Mouse (Mus musculus) layer of hippocampus, adult 8-10 months (tissue): Measurements from ENCODE around the gene Ccdc122. TPM values are rescaled to one million over a fixed set of nuclear protein-coding genes. Genes with fewer than 3 reads are reported as not detected.
A peak's percentile ranks its signal among the peaks of the same experiment; 100 is the strongest.
"Not testable (repeated sequence)": the region's sequence is repeated elsewhere in the genome, so short reads cannot be mapped to it uniquely, and the experiment has no call there.

ENCODE experiments used
- DNase-seq, 2 experiments: peaks; one replicate each; pipeline ENCODE4 v3.0.0; 2022; ENCODE audit warnings: low spot score in 2 of 2
- total RNA-seq, 4 experiments: library from RNA; stranded (reverse); gene quantifications; 2 replicates each; pipeline ENCODE4 v1.2.4; 2022

Gene Ccdc122
- total RNA-seq, 4 experiments from 2014 or later: 0.91 to 2.9 (median 1.8) TPM

DNA sequence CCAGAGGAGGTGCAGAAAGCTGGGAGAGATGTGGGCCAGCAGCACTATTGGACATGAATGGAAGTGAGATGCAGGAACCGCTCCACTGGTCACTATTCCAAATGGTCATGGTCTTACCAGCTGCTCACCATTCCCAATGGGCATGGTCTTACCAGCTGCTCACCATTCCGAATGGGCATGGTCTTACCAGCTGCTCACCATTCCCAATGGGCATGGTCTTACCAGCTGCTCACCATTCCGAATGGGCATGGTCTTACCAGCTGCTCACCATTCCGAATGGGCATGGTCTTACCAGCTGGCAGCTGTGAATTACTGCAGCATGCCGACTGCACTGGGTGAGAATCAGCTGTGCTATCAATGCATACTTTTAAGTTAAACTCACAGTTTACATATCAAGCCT, 74.0 kb downstream of the Ccdc122 start:
- not testable (repeated sequence) for DNase-seq

DNA sequence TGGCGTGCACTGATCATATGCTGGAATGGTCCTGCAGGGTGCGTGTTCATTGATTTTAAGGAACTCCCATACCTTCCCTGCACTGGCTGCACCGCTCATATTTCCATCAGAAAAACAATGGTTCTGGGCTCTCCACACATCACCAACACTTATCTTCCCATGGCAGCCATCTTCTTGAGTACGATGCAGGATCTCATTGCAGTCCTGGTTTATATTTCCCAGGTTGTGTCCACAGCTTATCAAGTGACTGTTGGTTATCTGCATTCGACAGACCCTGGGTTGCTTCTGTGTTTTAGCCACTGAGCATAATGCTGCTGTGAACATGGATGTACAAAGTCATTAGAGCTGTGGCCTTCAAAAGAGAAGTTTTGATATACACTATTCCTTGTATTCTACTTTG, 94.0 kb downstream of the Ccdc122 start:
- DNase-seq: no peak

DNA sequence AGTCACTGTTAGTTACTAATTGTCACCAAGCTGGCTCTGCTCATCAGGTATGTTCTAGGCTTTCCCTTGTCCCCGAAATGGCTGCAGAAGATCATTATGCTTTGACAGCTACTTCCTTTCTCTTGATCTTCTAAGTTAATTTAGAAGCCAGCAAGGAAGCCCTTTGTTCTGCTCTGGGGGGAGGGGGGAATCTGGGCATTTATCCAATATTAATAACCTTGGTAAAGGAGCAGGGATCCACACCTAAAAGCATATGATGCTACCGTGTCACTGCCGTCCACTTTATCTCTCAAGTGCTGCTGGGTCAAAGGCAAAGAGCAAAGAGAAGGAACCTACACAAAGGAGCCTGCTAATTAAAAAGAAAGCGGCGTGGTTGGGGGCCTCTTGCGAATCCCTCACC, 100.4 kb downstream of the Ccdc122 start:
- no peak for DNase-seq

DNA sequence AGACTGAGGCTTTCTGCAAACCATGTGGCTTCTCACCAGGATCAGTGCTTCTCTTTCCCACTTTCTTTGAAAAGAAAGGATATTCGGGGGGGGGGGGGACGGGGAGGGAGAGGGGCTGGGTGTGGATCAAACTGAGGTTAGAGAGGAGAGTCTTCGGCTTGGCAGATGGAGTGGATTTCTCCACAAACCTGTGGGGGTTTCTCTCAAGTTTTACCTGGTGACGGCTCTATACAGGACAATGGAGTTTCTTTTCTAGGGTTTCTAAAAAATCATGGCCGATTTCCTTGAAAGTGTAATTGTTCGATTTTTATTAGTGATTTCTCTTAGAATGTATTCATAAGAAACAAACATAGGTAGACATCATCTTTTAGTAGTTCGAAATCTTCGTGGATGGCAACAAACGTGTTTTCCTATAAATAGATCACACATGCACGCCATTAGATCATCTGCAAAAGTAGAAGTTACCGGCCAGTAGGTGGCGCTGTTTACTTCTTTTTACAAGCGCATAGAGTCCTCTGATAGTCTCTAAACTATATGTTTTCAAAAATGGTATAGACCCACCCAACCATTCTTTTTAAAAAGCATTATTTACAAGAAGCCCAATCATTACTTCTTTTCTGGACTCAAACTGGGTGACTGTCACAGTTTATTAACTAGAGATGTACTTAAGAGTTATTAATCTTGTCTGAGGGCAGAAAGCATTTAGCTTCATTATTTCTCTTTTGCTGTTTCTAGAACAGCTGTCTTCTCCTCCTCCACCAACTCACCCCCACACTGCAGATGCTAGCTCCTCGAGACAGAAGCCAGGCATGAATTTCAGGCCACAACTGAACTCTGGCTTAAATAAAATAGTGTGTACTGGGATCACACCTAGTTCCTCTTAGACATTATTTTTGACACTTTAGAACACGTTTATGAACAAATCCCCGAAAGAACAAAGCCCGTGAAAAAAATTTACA, 105.0 kb downstream of the Ccdc122 start:
- DNase-seq: peak; percentile 58 to 81

DNA sequence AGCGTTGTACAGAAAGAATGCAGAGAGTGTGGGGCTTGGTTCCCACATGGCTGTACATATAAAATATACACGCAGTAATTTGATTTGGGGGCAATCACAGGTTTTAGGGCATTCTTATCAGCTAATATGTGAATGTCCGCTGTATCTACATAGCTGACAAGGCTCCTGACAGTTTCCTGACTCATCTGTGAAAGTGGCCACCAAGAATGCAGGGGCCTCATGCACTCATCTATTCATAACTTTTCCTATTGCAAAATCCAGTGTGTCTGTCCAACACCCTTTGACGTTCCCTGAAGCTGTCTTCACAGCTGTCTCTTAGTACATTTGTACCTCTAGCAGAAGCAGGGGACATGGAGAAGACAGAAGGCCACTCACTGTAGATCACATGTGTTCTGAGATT, 108.5 kb downstream of the Ccdc122 start:
- DNase-seq: no peak

DNA sequence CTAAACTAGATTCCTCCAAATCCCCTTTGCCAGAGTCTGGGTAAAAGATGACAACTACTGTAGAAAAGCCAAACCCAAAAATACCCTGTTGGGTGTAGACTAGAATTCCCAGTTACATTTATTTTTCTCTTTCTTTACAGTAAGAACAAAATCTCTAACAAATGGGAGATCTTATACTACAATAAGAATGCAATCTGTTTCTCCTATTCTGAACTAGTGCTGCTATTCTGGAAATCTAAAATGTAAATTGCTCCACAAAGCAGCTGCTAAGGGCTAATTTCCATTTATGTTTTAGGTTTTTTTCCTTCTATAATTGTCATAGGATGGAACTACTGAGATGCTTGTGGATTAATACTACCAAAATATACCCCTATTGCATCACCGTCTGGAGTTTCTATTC, 111.1 kb downstream of the Ccdc122 start:
- no peak for DNase-seq

DNA sequence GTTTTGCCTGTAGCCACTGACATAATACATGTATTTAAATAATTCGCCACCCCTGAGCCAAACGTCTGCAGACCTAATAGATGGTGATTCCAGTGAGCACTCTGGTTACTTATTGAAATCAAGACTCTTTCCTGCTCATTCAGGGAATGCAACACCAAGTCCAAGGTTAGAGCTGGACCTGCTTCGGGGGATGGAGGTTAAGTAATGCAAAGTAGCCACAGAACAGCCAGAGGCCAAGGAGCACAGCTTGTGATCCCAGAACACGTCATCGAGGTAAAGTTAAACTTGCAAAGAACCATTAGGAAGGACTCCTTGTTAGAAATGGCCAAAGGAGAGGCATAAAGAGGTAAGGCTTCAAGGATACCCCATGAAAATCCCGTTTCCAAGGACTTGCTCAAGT, 114.0 kb downstream of the Ccdc122 start:
- no peak for DNase-seq

DNA sequence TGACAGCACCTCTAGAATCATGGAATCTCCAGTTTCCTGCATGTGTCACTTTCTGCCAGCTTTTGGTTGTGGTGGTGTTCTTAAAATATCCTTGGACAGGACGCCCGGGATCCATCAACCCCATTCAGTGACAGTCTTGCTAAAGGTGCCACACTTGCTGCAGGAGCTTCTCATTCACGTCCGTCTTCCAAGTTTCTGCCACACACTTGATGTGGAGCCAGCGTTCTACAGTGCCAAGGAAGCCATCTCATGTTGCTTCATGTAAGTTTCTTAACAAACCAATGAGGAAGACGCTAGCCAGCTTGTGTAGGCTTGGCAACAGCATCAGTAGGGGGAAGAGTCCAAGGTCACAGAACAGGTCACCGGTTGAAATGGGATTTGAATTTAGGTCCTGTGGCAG, 114.9 kb downstream of the Ccdc122 start:
- DNase-seq: no peak

DNA sequence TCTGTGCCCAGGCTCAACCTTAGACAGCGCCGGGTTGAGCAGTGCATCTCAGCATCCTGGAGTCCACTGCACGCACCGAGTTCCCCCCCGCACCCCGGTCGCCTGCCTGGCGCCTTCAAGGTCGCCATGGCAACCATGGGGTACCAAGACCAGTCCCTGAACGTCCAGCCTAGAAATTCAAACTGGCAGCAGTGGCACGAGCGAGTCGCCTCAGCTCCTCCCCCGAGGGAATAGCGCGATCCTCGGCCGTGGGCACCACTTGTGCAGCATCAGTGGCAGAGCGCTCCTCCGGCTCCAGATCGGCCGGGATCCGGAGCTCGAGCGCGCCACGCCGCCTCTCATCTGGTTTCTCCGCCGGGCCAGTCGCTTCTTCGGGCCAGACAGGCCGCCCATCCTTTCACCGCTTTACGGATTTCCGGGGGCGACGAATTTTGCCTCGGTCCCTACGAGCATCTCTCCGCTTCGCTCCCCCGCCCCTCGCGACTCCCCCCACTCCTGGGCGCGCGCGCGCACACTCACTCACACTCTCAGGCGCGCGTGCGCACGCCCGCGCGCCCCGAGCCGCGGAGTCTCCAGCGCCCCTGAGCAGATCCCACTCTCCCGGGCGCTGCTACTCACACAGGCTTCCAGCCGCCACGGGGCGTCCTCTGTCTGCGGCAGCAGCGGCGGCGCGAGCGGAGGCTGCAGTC, 119.8 kb downstream of the Ccdc122 start, which contains the start of gene Enox1:
TSS of gene Enox1 (plus strand) at position 542 of the 689 bp plus-strand sequence.
- DNase-seq: peak; percentile 77 to 78

DNA sequence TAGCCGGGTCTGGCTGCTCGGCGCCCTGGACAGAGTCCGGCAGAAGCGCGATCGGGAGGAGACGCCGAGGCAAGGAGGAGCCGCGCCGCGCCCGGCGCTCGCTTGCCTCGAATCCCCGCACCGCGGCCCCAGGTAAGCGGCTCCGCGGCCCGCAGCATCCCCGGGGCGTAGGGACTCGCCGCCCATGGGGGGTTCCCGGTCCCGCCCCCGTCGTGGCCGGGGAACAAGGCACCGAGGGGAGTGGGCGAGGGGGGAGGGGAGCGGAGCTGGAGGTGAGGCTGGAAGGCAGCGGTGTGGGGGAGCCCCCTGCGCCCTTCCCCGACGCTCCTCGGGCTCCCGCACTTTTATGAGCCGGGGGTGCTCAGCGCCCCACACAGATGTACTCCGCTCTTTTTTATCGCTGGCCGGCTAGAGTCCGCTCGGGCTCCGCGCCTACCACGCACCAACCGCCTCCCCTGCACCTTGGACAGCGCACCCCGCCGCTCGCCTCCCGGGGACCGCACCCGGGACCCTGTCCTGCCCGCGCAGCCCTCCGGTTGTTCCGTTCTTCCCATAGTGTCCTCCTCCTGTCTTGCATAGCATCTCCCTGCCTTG, 120.4 kb downstream of the Ccdc122 start:
- no peak for DNase-seq

DNA sequence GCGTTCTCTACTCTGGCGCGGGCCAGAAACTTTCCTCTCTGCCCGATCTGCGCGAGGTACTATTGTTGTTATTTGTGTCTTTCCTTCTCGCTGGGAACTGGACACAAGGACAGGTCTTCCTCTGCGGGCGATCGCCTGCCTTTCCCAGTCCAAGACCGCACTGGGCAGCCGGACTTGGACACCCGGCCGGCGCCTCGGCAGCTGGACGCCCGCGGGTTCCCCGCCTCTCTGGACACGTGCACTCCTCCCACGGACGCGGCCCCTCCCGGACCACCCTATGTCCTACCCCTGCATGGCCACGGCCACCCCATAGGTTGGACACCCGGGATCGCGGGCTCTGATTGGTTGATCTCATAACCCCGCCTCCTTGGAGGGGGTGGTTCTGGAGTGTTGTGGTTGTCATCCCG, 120.9 kb downstream of the Ccdc122 start:
- DNase-seq: peak; percentile 87 to 89

DNA sequence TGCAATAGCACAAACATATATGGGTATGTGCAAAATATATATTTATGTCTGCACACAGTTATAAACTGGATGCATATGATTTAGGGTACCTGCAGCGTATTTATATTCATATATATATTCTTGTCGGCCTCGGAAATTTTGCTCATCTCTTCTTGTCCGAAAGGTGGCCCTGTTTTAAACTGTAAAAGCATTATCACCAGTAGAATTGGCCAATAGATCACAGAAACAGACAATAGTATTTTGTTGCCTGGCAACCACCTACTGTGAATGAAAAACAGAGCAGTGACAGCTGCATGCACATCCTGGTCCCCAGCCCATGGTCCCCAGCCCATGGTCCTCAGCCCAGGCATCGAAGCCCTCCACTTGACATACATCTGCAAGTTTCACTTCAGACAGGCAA, 122.8 kb downstream of the Ccdc122 start:
- DNase-seq: no peak

Other genes starting within 250 kb of the Ccdc122 start
- 1 to 10 TPM; 4.6 to 8.5 (median 6.1) TPM for gene Lacc1, start 132 bp downstream of the Ccdc122 start, total RNA-seq
- 10 to 100 TPM; 52.2 to 66.6 (median 56.4) TPM for gene Enox1, start 120.0 kb downstream of the Ccdc122 start, total RNA-seq